In genomic region chr11:114745134-114745533, GRCm38 (mm10) we compare ENCODE assay signal across 8 mouse cellular contexts. TPM values are rescaled to one million over a fixed set of nuclear protein-coding genes. Genes with fewer than 3 reads are reported as not detected.
A peak's percentile ranks its signal among the peaks of the same experiment; 100 is the strongest.
DNase-seq lines count a peak whose midpoint lies in the region; ATAC-seq lines count a peak whose summit lies in the region.

No protein-coding gene starts in this region.

- ATAC-seq in frontal cortex, adult (ENCODE audit: low TSS enrichment) = peak; percentile 87

- no peaks in the 10 kb centered on the region for H3K9me3 ChIP-seq in hindbrain, embryonic 10.5 days

- 1% methylated on average over 12 of the region's 12 CpGs for WGBS in hindbrain, embryonic 10.5 days

- peaks cover 32% of the 10 kb centered on the region for H3K27me3 ChIP-seq in hindbrain, embryonic 10.5 days (ENCODE audit: insufficient read depth, poor library complexity, severe bottlenecking)

- H3K27ac ChIP-seq in hindbrain, embryonic 10.5 days = peak overlapping the region; percentile 76

- no peak overlapping the region for H3K4me3 ChIP-seq in hindbrain, embryonic 10.5 days

- H3K4me1 ChIP-seq in hindbrain, embryonic 10.5 days (replicated peaks) = peaks cover 30% of the 10 kb centered on the region

- DNase-seq in Muller cell, postnatal 12 days (ENCODE audit: inconsistent ontology term) = peak; percentile 81
- DNase-seq in cerebellum, adult 8-10 months = peak; percentile 97
- DNase-seq in hindbrain, embryonic 10.5 days (ENCODE audit: low spot score) = peak; percentile 93
- peak; percentile 79 for DNase-seq in layer of hippocampus, adult 9-11 months
- peak; percentile 96 for DNase-seq in lung, postnatal 14 days
- peak; percentile 59 for DNase-seq in retina, adult 2 months (ENCODE audit: low read depth, low spot score)
- DNase-seq in thymus, postnatal 36 days = peak; percentile 78 to 85

- H3K36me3 ChIP-seq in hindbrain, embryonic 10.5 days = no peaks in the 10 kb centered on the region

RNA-seq across cellular contexts. Expression of gene Dnaic2, which starts 17.9 kb away (rescaled TPM):
- 4.0 and 6.3 TPM in 2 replicates for polyA plus RNA-seq in hindbrain, embryonic 10.5 days (2016; fragmentation: Nextera tagmentation; extraction: Ambion mirVana)

RNA-seq across cellular contexts. Expression of gene Kif19a, which starts 20.1 kb away (rescaled TPM):
- 1.1 and 3.8 TPM in 2 replicates for polyA plus RNA-seq in hindbrain, embryonic 10.5 days (2016; fragmentation: Nextera tagmentation; extraction: Ambion mirVana)

RNA-seq across cellular contexts. Expression of gene Btbd17, which starts 50.6 kb away (rescaled TPM):
- 50.8 and 60.0 TPM in 2 replicates for polyA plus RNA-seq in hindbrain, embryonic 10.5 days (2016; fragmentation: Nextera tagmentation; extraction: Ambion mirVana)

RNA-seq across cellular contexts. Expression of gene Gpr142, which starts 53.6 kb away (rescaled TPM):
- 0.37 and 0.77 TPM in 2 replicates for polyA plus RNA-seq in hindbrain, embryonic 10.5 days (2016; fragmentation: Nextera tagmentation; extraction: Ambion mirVana)
